Mouse (Mus musculus) heart, embryonic 13.5 days (tissue): ENCODE measurements around the gene Dnah2. TPM values are rescaled to one million over a fixed set of nuclear protein-coding genes. Genes with fewer than 3 reads are reported as not detected.
A peak's percentile ranks its signal among the peaks of the same experiment; 100 is the strongest.
"Not testable (repeated sequence)": the region's sequence is repeated elsewhere in the genome, so short reads cannot be mapped to it uniquely, and the experiment has no call there.

Source experiments
- ATAC-seq: fragments of 200-750 bp; cut with Nextera tagmentation; 2 replicates; pipeline ENCODE4 v1.8.0; 2017; ENCODE audit warnings: moderate TSS enrichment; ENCODE audit not compliant: insufficient number of reproducible peaks, low FRiP score, low TSS enrichment; ENCODE audit errors: extremely low read depth
- H3K27ac ChIP-seq: fragments of 300-500 bp; sonication (generic); replicated peaks from 2 replicates; pipeline ENCODE4 v1.5.1; 2015; ENCODE audit warnings: moderate library complexity, mild to moderate bottlenecking, inconsistent platforms
- H3K27me3 ChIP-seq: fragments of 300-500 bp; sonication (generic); replicated peaks from 2 replicates; pipeline ENCODE4 v1.6.1; 2015; ENCODE audit warnings: mild to moderate bottlenecking, inconsistent platforms
- H3K36me3 ChIP-seq: fragments of 300-500 bp; sonication (generic); 2 replicates; pipeline ENCODE4 v1.6.1; 2015; ENCODE audit warnings: mild to moderate bottlenecking, inconsistent platforms
- H3K4me1 ChIP-seq: fragments of 300-500 bp; sonication (generic); 2 replicates; pipeline ENCODE4 v1.6.1; 2015; ENCODE audit warnings: inconsistent platforms
- H3K4me2 ChIP-seq: fragments of 300-500 bp; sonication (generic); 2 replicates; pipeline ENCODE4 v1.6.1; 2015; ENCODE audit warnings: inconsistent platforms, mild to moderate bottlenecking, moderate library complexity
- H3K4me3 ChIP-seq: fragments of 300-500 bp; sonication (generic); 2 replicates; pipeline ENCODE4 v1.5.1; 2015; ENCODE audit warnings: moderate library complexity, mild to moderate bottlenecking, inconsistent platforms
- H3K9ac ChIP-seq: fragments of 300-500 bp; sonication (generic); 2 replicates; pipeline ENCODE4 v1.6.1; 2015; ENCODE audit warnings: inconsistent platforms, mild to moderate bottlenecking, moderate library complexity
- H3K9me3 ChIP-seq: fragments of 300-500 bp; sonication (generic); 2 replicates; pipeline ENCODE4 v1.6.1; 2016; ENCODE audit warnings: inconsistent platforms
- WGBS: fragments of 180-500 bp; shearing (Covaris S2); methylation state at CpG from one replicate; pipeline ENCODE4 v1.1.7; 2015; ENCODE audit warnings: mixed read lengths; 5-methylcytosine and 5-hydroxymethylcytosine counted together
- polyA plus RNA-seq: library from polyadenylated mRNA; unstranded; fragments of >200 nt; fragmentation: Nextera tagmentation; extraction: Ambion mirVana; gene quantifications from 2 replicates; pipeline ENCODE4 v1.2.1, GENCODE M21; 2015

The Dnah2 gene
- polyA plus RNA-seq, 1 experiment from 2014 or later, result 0.07 TPM

DNA sequence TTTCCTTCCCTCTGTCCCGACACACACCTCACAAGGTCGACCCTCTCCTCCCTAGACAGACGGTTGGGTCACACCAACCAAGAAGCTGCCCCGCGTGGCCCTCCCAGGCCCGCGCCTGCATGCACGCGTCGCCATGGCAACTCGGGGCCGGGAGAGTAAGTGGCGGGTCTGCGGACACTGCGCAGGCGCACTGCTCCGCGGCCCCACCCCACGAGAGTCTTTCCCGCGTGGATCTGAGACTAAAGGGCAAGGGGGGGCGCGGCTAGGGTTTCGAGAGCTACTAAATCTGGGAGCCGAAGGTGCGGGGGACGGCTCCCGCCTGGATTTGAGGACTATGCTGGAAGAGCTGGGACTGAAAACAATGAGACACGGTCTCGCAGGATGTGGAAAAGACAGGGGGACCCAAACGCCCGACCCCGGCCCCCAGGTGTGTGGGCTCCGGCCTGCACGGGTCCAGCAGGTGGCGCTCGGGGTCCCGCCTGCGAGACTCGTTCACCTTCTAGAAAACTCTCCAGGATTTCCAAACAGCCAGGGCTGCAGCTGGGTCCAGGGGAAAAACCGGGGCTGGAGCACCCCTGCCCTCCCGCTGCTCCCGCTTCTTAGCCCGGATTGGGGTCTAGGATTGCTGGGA is 2.4 kb downstream of the Dnah2 start:
- H3K27me3 ChIP-seq, result peaks cover 25% of the 10 kb centered on the region
- under 1% methylated on average over 44 of the region's 44 CpGs for WGBS
- no peaks in the 10 kb centered on the region for H3K36me3 ChIP-seq
- H3K9me3 ChIP-seq, result no peaks in the 10 kb centered on the region
- H3K4me1 ChIP-seq, result peaks cover 14% of the 10 kb centered on the region
- peak overlapping the region; percentile 93 for H3K4me2 ChIP-seq
- H3K4me3 ChIP-seq, result peak overlapping the region; percentile 61
- ATAC-seq, result peak; percentile 59; the same call in 1 of the 2 replicates
- peak overlapping the region; percentile 70 for H3K27ac ChIP-seq
- peak overlapping the region; percentile 82 for H3K9ac ChIP-seq

- peak overlapping the region; percentile 61 for H3K4me3 ChIP-seq
- no peak for ATAC-seq
- H3K27me3 ChIP-seq, result peaks cover 25% of the 10 kb centered on the region
- H3K36me3 ChIP-seq, result no peaks in the 10 kb centered on the region
- peak overlapping the region; percentile 93 for H3K4me2 ChIP-seq
- no peaks in the 10 kb centered on the region for H3K9me3 ChIP-seq
- peak overlapping the region; percentile 70 for H3K27ac ChIP-seq
- peak overlapping the region; percentile 82 for H3K9ac ChIP-seq
- 28% methylated on average over 7 of the region's 7 CpGs for WGBS
- H3K4me1 ChIP-seq, result peaks cover 14% of the 10 kb centered on the region
These were observed 3.0 kb downstream of the Dnah2 start for GRCm38 (mm10) chr11:69545957-69546356.

DNA sequence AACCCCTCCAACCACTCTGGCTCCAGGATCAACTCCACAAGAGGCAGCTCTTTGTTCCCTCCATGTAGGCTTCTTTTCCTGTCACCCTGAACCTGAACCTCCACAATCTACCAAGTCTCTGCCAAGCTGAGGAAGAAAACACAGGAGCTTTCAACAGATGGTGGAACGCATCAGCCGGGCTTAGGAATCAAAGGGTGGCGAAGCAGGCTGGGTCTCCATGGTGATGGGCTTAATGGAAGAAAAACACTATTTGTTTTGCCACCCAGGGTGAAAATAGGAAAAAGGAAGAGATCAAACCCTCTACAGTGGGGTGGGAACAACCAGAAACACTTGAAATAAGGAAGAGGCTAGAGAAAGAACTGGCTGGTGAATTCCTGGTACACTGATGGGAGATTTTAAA is 5.3 kb downstream of the Dnah2 start:
- no peak for ATAC-seq
- Histone ChIP-seq H3K4me2 (no peak overlapping the region), H3K9me3 (no peaks in the 10 kb centered on the region), H3K36me3 (no peaks in the 10 kb centered on the region), H3K9ac (no peak overlapping the region), H3K27ac (no peak overlapping the region), H3K4me1 (peaks cover 14% of the 10 kb centered on the region), H3K4me3 (no peak overlapping the region), H3K27me3 (peaks cover 16% of the 10 kb centered on the region)
- WGBS, result 40% methylated on average over 3 of the region's 3 CpGs

DNA sequence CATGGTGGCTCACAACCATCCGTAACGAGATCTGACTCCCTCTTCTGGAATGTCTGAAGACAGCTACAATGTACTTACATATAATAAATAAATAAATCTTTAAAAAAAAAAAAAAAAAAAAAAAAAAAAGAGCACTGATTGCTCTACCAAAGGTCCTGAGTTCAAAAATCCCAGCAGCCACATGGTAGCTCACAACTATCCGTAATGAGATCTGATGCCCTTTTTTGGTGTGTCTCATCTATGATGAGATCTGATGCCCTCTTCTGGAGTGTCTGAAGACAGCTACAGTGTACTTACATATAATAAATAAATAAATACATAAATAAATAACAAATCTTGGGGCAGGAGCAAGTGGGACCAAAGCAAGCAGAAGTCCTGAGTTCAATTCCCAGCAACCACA is 7.2 kb downstream of the Dnah2 start:
- H3K9me3 ChIP-seq, result not testable (repeated sequence)

DNA sequence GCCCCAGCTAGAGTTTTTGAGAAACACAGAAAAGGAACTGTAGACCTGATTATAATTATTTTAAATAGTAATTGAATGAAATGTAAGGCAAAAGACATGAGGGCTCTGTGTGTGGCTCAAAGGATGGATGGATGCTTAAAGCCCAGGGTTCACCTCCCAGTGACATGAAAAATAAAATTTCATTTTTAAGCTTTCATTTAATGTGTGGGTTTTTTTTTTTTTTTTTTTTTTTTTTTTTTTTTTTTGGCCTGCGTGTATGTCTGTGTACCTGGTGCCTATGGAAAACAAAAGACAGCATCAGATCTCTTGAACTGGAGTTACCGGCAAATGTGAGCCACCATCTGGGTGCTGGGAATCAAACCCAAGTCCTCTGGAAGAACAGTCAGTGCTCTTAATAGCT is 8.2 kb downstream of the Dnah2 start:
- H3K27me3 ChIP-seq, result peaks cover 4% of the 10 kb centered on the region
- H3K4me2 ChIP-seq, result no peak overlapping the region
- no peak overlapping the region for H3K4me3 ChIP-seq
- WGBS, result 64% methylated on average over 2 of the region's 2 CpGs
- H3K27ac ChIP-seq, result no peak overlapping the region
- H3K4me1 ChIP-seq, result no peaks in the 10 kb centered on the region
- no peak for ATAC-seq
- no peaks in the 10 kb centered on the region for H3K36me3 ChIP-seq
- H3K9ac ChIP-seq, result no peak overlapping the region
- no peaks in the 10 kb centered on the region for H3K9me3 ChIP-seq

More for the DNA sequence above, 7.2 kb downstream of the Dnah2 start:
- not testable (repeated sequence) for H3K27ac ChIP-seq, H3K27me3 ChIP-seq, H3K4me1 ChIP-seq, H3K9ac ChIP-seq, ATAC-seq, H3K4me3 ChIP-seq, H3K4me2 ChIP-seq, H3K36me3 ChIP-seq
- 41% methylated on average over 1 of the region's 3 CpGs for WGBS

DNA sequence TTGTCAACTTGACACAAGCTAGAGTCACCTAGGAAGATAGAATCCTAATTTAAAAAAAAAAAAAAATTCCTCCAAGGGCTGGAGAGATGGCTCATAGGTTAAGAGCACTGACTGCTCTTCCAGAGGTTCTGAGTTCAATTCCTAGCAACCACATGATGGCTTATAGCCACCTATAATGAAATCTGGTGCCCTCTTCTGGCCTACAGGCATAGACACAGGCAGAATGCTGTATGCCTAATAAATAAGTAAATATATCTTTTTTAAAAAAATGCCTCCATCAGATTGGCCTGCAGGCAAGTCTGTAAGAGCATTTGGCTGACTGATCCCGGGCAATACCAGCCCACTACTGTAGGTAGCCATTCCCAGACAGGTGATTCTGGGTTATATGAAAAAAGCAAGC is 13.9 kb downstream of the Dnah2 start:
- Histone ChIP-seq H3K36me3 (no peaks in the 10 kb centered on the region), H3K27ac (no peak overlapping the region), H3K9ac (no peak overlapping the region), H3K4me3 (no peak overlapping the region), H3K9me3 (no peaks in the 10 kb centered on the region), H3K4me1 (no peaks in the 10 kb centered on the region), H3K4me2 (no peak overlapping the region), H3K27me3 (peaks cover 4% of the 10 kb centered on the region; the same call in 1 of the 2 replicates)
- ATAC-seq, result no peak
- 70% methylated on average over 1 of the region's 1 CpGs for WGBS

GRCm38 (mm10) chr11:69532480-69533150 is 16.3 kb downstream of the Dnah2 start:
- Histone ChIP-seq H3K9me3 (no peaks in the 10 kb centered on the region), H3K9ac (no peak overlapping the region), H3K36me3 (no peaks in the 10 kb centered on the region), H3K4me1 (peaks cover 4% of the 10 kb centered on the region; the same call in 1 of the 2 replicates), H3K27me3 (peaks cover 8% of the 10 kb centered on the region), H3K4me3 (no peak overlapping the region), H3K4me2 (no peak overlapping the region), H3K27ac (no peak overlapping the region)
- 76% methylated on average over 7 of the region's 7 CpGs for WGBS
- ATAC-seq, result no peak

DNA sequence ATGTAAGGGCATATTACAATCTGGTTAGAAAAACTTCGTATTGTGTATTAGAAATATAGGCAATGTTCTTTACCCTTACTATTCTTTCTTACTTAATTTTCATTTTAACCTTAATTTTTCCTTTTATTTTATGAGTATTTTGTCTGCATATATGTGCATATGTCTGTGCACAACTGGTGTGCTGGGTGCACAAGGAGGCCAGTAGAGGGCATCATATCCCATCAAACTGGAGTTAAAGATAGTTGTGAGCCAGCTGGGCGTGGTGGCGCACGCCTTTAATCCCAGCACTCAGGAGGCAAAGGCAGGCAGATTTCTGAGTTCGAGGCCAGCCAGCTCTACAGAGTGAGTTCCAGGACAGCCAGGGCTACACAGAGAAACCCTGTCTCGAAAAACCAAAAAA is 18.2 kb downstream of the Dnah2 start:
- peaks cover 12% of the 10 kb centered on the region; the same call in 1 of the 2 replicates for H3K4me1 ChIP-seq
- H3K4me2 ChIP-seq, H3K4me3 ChIP-seq, H3K9ac ChIP-seq, ATAC-seq, H3K36me3 ChIP-seq, H3K9me3 ChIP-seq, H3K27ac ChIP-seq: not testable (repeated sequence)
- peaks cover 22% of the 10 kb centered on the region for H3K27me3 ChIP-seq
- WGBS, result 78% methylated on average over 6 of the region's 6 CpGs

DNA sequence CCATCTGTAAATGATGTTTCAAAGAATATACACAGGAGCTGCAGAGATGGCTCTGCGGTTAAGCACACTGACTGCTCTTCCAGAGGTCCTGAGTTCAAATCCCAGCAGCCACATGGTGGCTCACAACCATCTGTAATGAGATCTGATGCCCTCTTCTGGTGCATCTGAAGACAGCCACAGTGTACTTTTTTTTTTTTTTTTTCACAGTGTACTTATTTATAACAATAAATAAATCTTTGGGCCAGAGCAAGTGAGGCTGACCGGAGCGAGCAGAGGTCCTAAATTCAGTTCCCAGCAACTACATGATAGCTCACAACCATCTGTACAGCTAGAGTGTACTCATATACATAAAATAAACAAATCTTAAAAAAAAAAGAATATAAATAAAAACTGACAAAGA is 18.6 kb downstream of the Dnah2 start:
- H3K4me3 ChIP-seq, H3K9ac ChIP-seq, H3K27ac ChIP-seq, H3K9me3 ChIP-seq, H3K4me2 ChIP-seq, H3K36me3 ChIP-seq, ATAC-seq: not testable (repeated sequence)
- Histone ChIP-seq H3K27me3 (peaks cover 22% of the 10 kb centered on the region), H3K4me1 (peaks cover 12% of the 10 kb centered on the region; the same call in 1 of the 2 replicates)
- WGBS, result 87% methylated on average over 3 of the region's 3 CpGs

GRCm38 (mm10) chr11:69528031-69528390 is 20.9 kb downstream of the Dnah2 start:
- Histone ChIP-seq H3K27me3 (peaks cover 29% of the 10 kb centered on the region), H3K4me2 (no peak overlapping the region)
- ATAC-seq, result no peak

GRCm38 (mm10) chr11:69527098-69528030 is 21.5 kb downstream of the Dnah2 start:
- Histone ChIP-seq H3K27ac (no peak overlapping the region), H3K27me3 (peaks cover 29% of the 10 kb centered on the region), H3K4me1 (peaks cover 12% of the 10 kb centered on the region; the same call in 1 of the 2 replicates), H3K9ac (peak overlapping the region; percentile 75), H3K36me3 (no peaks in the 10 kb centered on the region), H3K4me3 (peak overlapping the region; percentile 40), H3K9me3 (no peaks in the 10 kb centered on the region), H3K4me2 (peak overlapping the region; percentile 68)
- whole genome bisulfite sequencing, result 14% methylated on average over 30 of the region's 30 CpGs
- no peak for ATAC-seq

More at GRCm38 (mm10) chr11:69528031-69528390, 20.9 kb downstream of the Dnah2 start:
- Histone ChIP-seq H3K9ac (no peak overlapping the region), H3K4me3 (no peak overlapping the region), H3K4me1 (peaks cover 12% of the 10 kb centered on the region; the same call in 1 of the 2 replicates), H3K9me3 (no peaks in the 10 kb centered on the region), H3K27ac (no peak overlapping the region), H3K36me3 (no peaks in the 10 kb centered on the region)
- WGBS, result 81% methylated on average over 4 of the region's 4 CpGs
